Mouse (Mus musculus) forebrain, embryonic 14.5 days (tissue): ENCODE measurements around the gene Pax8. TPM values are rescaled to one million over a fixed set of nuclear protein-coding genes. Genes with fewer than 3 reads are reported as not detected.

Source experiments
- ATAC-seq: fragments of 200-750 bp; cut with Nextera tagmentation; 2 replicates; pipeline ENCODE4 v1.8.0; 2017; ENCODE audit warnings: mild to moderate bottlenecking, moderate library complexity
- DNase-seq: peaks from one replicate; pipeline ENCODE4 v3.0.0-alpha.2; 2015; ENCODE audit warnings: low spot score
- H3K27ac ChIP-seq: fragments of 300-500 bp; sonication (generic); 2 replicates; pipeline ENCODE4 v1.5.1; 2014; ENCODE audit warnings: low read depth, mild to moderate bottlenecking, control low read depth, low read length, moderate library complexity
- H3K27me3 ChIP-seq: fragments of 300-500 bp; sonication (generic); replicated peaks from 2 replicates; pipeline ENCODE4 v1.6.1; 2014; ENCODE audit warnings: low read length, control low read depth, mixed read lengths; ENCODE audit not compliant: control insufficient read depth, insufficient read depth
- H3K36me3 ChIP-seq: fragments of 300-500 bp; sonication (generic); 2 replicates; pipeline ENCODE4 v1.6.1; 2014; ENCODE audit warnings: low read length, control low read depth; ENCODE audit not compliant: control insufficient read depth, insufficient read depth
- H3K4me1 ChIP-seq: fragments of 300-500 bp; sonication (generic); 2 replicates; pipeline ENCODE4 v1.6.1; 2014; ENCODE audit warnings: antibody characterized with exemption, low read length, control low read depth; ENCODE audit not compliant: control insufficient read depth, insufficient read depth
- H3K4me2 ChIP-seq: fragments of 300-500 bp; sonication (generic); 2 replicates; pipeline ENCODE4 v1.6.1; 2014; ENCODE audit warnings: mild to moderate bottlenecking, control low read depth, low read length
- H3K4me3 ChIP-seq: fragments of 300-500 bp; sonication (generic); 2 replicates; pipeline ENCODE4 v1.5.1; 2014; ENCODE audit warnings: low read depth, low read length, control low read depth
- H3K9ac ChIP-seq: fragments of 300-500 bp; sonication (generic); 2 replicates; pipeline ENCODE4 v1.6.1; 2014; ENCODE audit warnings: mild to moderate bottlenecking, low read length, control low read depth, moderate library complexity
- H3K9me3 ChIP-seq: fragments of 300-500 bp; sonication (generic); replicated peaks from 2 replicates; pipeline ENCODE4 v1.6.1; 2016; ENCODE audit warnings: low read length, control low read depth, mixed read lengths; ENCODE audit not compliant: control insufficient read depth
- WGBS: fragments of 180-500 bp; shearing (Covaris S2); extraction: QIAGEN DNeasy Blood & Tissue Kit; methylation state at CpG from one replicate; pipeline ENCODE4 v1.1.7; 2014; 5-methylcytosine and 5-hydroxymethylcytosine counted together
- polyA plus RNA-seq: library from polyadenylated mRNA; unstranded; fragments of >200 nt; fragmentation: Nextera tagmentation; extraction: Ambion mirVana; gene quantifications from 2 replicates; pipeline ENCODE4 v1.2.1, GENCODE M21; 2014

The Pax8 gene
- polyA plus RNA-seq, 1 experiment from 2014 or later = not detected

DNA sequence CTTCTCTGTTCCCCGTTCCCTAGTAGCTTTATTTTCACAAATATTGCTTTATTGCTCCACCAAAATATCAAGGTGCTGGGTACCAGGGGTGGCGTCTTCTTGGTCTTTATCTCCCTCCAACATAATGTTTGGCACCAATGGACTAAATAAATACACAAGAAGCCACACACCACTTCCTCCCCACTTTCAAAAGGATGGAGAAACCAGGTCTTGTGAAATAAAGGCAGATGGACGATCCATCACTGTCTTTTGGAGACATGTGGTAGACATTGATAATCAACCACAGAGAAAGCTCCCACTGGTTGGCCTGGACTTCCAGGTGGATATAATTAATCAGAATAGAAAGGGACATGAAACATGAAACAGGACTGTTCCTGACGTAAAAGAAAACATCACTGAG lies 45.6 kb downstream of the Pax8 start:
- Histone ChIP-seq H3K27me3 (no peaks in the 10 kb centered on the region), H3K27ac (no peak overlapping the region), H3K9ac (no peak overlapping the region), H3K4me1 (0 out of 2 replicates have a peak, but pooled peaks cover 3% of the 10 kb centered on the region), H3K9me3 (no peaks in the 10 kb centered on the region), H3K36me3 (no peaks in the 10 kb centered on the region), H3K4me3 (no peak overlapping the region), H3K4me2 (no peak overlapping the region)
- WGBS = 90% methylated on average over 4 of the region's 4 CpGs
- ATAC-seq (no peak), DNase-seq (no peak)

DNA sequence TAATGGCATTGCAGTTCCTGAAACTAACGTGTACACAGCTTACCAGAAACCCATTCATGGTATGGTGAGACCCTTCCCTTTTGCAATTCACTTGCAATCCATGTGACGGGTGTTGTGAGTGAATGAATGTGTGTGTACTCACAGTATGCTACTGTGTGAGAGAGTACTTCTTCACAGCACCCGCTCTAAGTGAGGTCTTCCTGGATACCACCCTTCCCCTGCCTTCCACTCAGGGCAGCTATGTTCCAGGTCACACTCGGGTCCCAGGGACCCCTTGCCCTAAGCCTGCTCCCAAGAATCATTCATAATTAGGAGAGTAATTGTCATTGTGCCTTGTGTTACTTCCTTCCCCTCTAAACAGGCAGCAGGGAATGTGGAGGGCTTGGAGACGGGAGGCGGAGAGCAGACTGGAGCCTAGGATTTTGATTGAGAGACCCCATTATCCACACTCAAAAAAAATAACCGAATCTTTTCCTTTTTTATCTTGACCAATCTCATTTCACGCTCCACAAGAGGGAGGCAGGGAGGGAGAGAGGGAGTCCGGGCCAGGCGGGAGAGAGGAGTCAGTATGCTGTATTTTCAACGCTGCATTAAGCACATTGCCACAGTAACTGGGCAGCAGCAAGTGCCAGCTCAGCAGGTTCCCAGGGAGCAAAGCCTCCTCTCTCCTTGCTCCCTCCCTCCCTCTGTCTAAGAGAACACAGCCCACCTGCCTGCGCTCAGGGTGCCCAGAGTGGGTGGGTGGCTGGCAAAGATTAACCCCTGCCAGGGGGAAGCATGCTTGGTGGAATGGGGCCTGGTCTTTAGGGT lies 47.3 kb downstream of the Pax8 start:
- peak; percentile 54 for DNase-seq
- H3K4me1 ChIP-seq = 0 out of 2 replicates have a peak, but pooled peaks cover 3% of the 10 kb centered on the region
- H3K9ac ChIP-seq = no peak overlapping the region
- no peak overlapping the region for H3K4me2 ChIP-seq
- H3K4me3 ChIP-seq = no peak overlapping the region
- H3K27me3 ChIP-seq = no peaks in the 10 kb centered on the region
- H3K36me3 ChIP-seq = no peaks in the 10 kb centered on the region
- WGBS = 17% methylated on average over 12 of the region's 12 CpGs
- H3K9me3 ChIP-seq = no peaks in the 10 kb centered on the region
- ATAC-seq = peak; percentile 80
- no peak overlapping the region for H3K27ac ChIP-seq

DNA sequence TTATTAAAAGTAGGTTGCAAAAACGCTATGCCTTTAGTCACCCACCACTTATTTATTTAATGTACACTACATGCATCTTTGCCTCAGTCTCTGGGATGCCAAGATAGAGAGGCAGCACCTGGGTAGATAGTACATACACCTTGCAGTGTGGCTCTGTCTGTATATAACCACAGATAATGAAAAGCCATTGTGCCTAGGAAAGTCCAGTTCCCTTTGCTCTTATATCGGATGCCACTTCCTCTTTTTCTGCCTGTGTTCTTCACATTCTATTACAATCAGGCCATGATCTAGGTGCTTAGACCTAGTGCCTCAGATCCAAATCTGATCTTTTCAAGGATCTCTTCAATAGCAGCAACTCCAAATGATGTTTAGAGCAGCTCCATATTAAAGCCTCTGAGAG lies 49.8 kb downstream of the Pax8 start:
- Histone ChIP-seq H3K4me1 (0 out of 2 replicates have a peak, but pooled peaks cover 3% of the 10 kb centered on the region), H3K27ac (no peak overlapping the region), H3K36me3 (no peaks in the 10 kb centered on the region), H3K27me3 (no peaks in the 10 kb centered on the region), H3K9ac (no peak overlapping the region), H3K4me3 (no peak overlapping the region), H3K9me3 (no peaks in the 10 kb centered on the region), H3K4me2 (no peak overlapping the region)
- ATAC-seq (no peak), DNase-seq (no peak)
- 91% methylated on average over 2 of the region's 2 CpGs for WGBS

DNA sequence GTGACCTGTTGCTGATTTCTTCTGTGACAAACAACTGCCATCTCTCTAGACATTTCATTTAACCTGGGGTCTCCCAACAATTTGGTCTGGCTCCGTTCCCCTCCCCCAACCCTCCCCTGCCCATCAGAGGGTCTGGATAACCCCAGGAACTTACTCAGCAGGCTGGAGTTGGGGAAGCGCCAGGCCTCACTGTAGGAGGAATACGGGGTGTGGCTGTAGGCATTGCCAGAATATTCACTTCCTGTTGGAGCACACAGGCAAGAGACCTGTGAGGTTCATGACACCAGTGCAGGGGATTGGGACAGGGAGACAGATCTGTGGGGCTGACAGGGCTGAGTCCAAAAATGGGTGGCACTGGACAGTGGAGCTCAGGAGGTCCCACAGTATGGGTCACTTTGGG lies 52.6 kb downstream of the Pax8 start:
- Histone ChIP-seq H3K4me1 (no peaks in the 10 kb centered on the region), H3K9ac (no peak overlapping the region), H3K4me2 (no peak overlapping the region), H3K36me3 (no peaks in the 10 kb centered on the region), H3K4me3 (no peak overlapping the region), H3K9me3 (no peaks in the 10 kb centered on the region), H3K27ac (no peak overlapping the region), H3K27me3 (no peaks in the 10 kb centered on the region)
- 92% methylated on average over 3 of the region's 3 CpGs for WGBS
- ATAC-seq = no peak
- no peak for DNase-seq

DNA sequence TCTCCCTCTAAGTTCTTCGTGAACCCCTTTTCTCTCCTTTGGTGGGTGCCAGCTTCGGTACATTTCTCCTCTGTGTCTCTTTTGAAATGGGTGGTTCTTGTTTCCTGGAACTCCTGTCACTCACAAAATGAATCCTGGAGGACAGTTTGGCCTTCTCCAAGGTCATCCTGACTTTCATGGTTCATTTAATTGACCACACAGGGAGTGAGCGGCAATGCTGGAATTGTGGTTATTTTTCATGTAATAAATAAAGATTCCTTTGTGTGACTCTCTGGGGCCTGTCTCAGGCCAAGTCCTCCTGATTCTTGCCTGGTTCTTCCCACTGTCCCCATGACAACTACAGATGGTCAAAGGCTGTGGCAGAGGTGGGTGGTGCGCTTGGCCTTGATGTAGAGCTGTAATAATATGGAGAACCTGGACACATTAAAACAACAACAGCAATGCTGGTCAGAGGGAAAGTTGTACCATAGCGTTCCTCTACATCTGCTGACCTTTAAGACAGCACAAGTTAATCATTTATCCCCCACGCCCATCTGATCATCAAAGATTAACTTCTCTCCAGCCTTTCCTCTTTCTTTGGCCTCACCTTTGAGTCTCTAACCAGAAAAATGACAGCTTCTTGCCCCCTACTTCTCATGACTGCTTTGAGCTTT lies 54.1 kb downstream of the Pax8 start:
- no peak for ATAC-seq
- Histone ChIP-seq H3K36me3 (no peaks in the 10 kb centered on the region), H3K27me3 (no peaks in the 10 kb centered on the region), H3K4me1 (no peaks in the 10 kb centered on the region), H3K9ac (no peak overlapping the region), H3K27ac (no peak overlapping the region), H3K9me3 (no peaks in the 10 kb centered on the region), H3K4me2 (no peak overlapping the region), H3K4me3 (no peak overlapping the region)
- WGBS = 91% methylated on average over 6 of the region's 6 CpGs
- no peak for DNase-seq

DNA sequence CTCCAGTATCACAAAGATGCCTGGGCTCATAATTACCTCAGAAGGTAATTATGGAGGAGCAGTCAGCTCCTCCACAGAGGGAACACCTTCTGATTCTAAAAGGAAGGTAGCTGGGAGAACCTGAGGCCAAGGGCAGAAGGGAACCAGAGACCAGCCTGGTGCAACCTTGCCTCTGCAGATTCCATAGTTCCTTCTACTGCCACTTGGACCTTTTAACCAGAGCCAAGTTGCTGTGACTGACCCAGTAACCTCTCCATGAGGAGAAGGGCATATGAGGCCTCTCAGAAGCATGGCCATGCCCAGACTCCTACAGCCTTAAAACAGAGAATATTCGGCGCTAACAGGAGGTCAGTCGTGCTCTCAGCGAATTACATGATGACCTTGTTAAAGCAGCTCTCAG lies 57.8 kb downstream of the Pax8 start:
- no peak overlapping the region for H3K27ac ChIP-seq
- no peaks in the 10 kb centered on the region for H3K4me1 ChIP-seq
- H3K36me3 ChIP-seq = no peaks in the 10 kb centered on the region
- WGBS = 95% methylated on average over 4 of the region's 4 CpGs
- no peak for ATAC-seq
- no peaks in the 10 kb centered on the region for H3K9me3 ChIP-seq
- no peak overlapping the region for H3K4me3 ChIP-seq
- no peak overlapping the region for H3K9ac ChIP-seq
- H3K4me2 ChIP-seq = no peak overlapping the region
- no peak for DNase-seq
- no peaks in the 10 kb centered on the region for H3K27me3 ChIP-seq

DNA sequence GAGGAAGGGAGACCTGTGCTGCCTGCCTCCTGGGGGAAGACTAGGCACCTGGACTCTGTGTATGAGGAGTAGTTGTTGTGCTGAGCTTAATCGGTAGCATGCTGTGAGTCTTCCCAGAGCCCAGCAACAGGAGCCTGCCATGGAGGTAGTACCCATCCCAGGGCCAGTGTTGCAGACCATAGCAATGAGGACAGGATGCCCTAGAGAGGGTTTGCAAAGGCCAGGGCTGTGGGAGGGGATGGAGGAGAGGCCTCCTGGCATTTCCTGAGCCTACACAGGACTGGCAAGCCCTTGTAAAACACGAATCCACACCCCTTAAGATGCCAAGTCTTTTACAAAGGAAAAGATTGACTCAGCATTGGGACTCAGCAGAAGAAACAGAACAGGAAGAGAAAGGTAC lies 58.3 kb downstream of the Pax8 start:
- H3K9ac ChIP-seq = no peak overlapping the region
- no peaks in the 10 kb centered on the region for H3K27me3 ChIP-seq
- no peaks in the 10 kb centered on the region for H3K9me3 ChIP-seq
- H3K4me3 ChIP-seq = no peak overlapping the region
- DNase-seq (no peak), ATAC-seq (no peak)
- 8% methylated on average over 2 of the region's 2 CpGs for WGBS
- no peaks in the 10 kb centered on the region for H3K4me1 ChIP-seq
- H3K4me2 ChIP-seq = no peak overlapping the region
- no peaks in the 10 kb centered on the region for H3K36me3 ChIP-seq
- H3K27ac ChIP-seq = no peak overlapping the region

DNA sequence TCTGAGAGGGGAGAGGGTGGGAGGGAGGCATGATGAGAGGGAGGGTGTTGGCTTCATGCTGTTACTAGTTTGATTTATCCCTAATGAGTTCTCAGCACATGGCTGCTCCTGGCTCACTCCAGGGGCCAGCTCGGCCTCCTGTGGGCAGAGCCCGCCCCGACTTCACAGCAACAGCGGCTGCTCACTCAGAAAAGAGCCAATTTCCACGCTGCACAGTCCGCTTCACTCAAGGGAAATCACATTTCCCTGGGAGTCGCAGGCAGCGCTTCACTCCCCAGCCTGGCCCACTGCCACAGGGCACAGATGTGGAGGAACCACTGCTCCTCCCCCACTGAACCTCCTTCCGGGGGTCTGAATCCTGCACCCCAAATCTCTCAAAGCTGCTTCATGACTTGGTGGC lies 58.7 kb downstream of the Pax8 start:
- no peaks in the 10 kb centered on the region for H3K9me3 ChIP-seq
- ATAC-seq (peak; percentile 37; the same call in 1 of the 2 replicates), DNase-seq (peak; percentile 28)
- H3K4me3 ChIP-seq = no peak overlapping the region
- WGBS = 1% methylated on average over 9 of the region's 9 CpGs
- no peaks in the 10 kb centered on the region for H3K27me3 ChIP-seq
- no peak overlapping the region for H3K27ac ChIP-seq
- no peaks in the 10 kb centered on the region for H3K4me1 ChIP-seq
- no peaks in the 10 kb centered on the region for H3K36me3 ChIP-seq
- H3K4me2 ChIP-seq = no peak overlapping the region
- no peak overlapping the region for H3K9ac ChIP-seq

DNA sequence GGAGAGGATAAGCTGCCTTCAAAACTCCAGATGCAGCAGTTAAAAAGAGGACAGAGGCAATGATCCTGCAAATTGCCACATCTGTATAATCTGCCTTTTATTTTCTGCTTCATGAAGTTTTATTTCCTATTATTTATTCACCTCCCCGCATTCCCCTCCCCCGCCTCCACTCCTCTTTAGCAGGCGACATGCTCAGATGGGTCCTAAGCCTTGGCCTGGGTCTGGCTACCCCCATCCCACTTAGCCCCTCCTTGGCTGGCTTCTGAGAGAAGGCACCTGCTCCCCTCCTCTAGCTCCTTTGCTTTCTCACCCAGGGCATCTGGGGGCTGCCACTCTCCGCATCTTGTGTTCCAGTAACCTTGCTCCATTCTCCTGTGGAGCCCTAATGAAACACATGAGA lies 61.7 kb downstream of the Pax8 start:
- H3K4me1 ChIP-seq = no peaks in the 10 kb centered on the region
- no peak overlapping the region for H3K4me3 ChIP-seq
- no peak overlapping the region for H3K4me2 ChIP-seq
- H3K27ac ChIP-seq = no peak overlapping the region
- no peaks in the 10 kb centered on the region for H3K9me3 ChIP-seq
- no peaks in the 10 kb centered on the region for H3K36me3 ChIP-seq
- no peaks in the 10 kb centered on the region for H3K27me3 ChIP-seq
- DNase-seq (no peak), ATAC-seq (no peak)
- no peak overlapping the region for H3K9ac ChIP-seq
- 72% methylated on average over 4 of the region's 4 CpGs for WGBS
